Mouse (Mus musculus) myocyte (in vitro differentiated cells): ENCODE data around the gene Praf2.

Source experiments
- E2F4 ChIP-seq: IDR thresholded peaks from one replicate; pipeline ENCODE4 v1.6.1; 2011; ENCODE audit warnings: mild to moderate bottlenecking, control low read depth, moderate library complexity; ENCODE audit not compliant: insufficient read depth
- MAX ChIP-seq: IDR thresholded peaks from one replicate; pipeline ENCODE4 v1.6.1; 2011; ENCODE audit warnings: low read depth, mild to moderate bottlenecking, control low read depth
- MYOD1 ChIP-seq, 3 experiments: IDR thresholded peaks; one replicate each; pipeline ENCODE4 v1.6.1; 2011; ENCODE audit warnings: control low read depth in 2 of 3, low read depth in 2 of 3, mild to moderate bottlenecking in 2 of 3, moderate library complexity in 1 of 3; ENCODE audit not compliant: insufficient read length in 2 of 3, control insufficient read depth in 1 of 3
- MYOG ChIP-seq, 3 experiments: IDR thresholded peaks; one replicate each; pipeline ENCODE4 v1.6.1; 2011; ENCODE audit warnings: control low read depth in 2 of 3, low read depth in 2 of 3, mild to moderate bottlenecking in 2 of 3; ENCODE audit not compliant: insufficient read length in 2 of 3, control insufficient read depth in 1 of 3, insufficient read depth in 1 of 3
- POLR2A ChIP-seq: IDR thresholded peaks from one replicate; pipeline ENCODE4 v1.6.1; 2011; ENCODE audit warnings: low read depth, mild to moderate bottlenecking, control low read depth, moderate library complexity; ENCODE audit not compliant: insufficient read length
- POLR2AphosphoS2 ChIP-seq: IDR thresholded peaks from one replicate; pipeline ENCODE4 v1.6.1; 2011; ENCODE audit warnings: low read depth, control low read depth; ENCODE audit not compliant: insufficient read length
- REST ChIP-seq: IDR thresholded peaks from one replicate; pipeline ENCODE4 v1.6.1; 2011; ENCODE audit warnings: mild to moderate bottlenecking, control low read depth, moderate library complexity; ENCODE audit not compliant: insufficient read depth, insufficient read length
- TCF3 ChIP-seq: IDR thresholded peaks from one replicate; pipeline ENCODE4 v1.6.1; 2011; ENCODE audit warnings: low read depth, control low read depth; ENCODE audit not compliant: insufficient read length
- USF1 ChIP-seq: IDR thresholded peaks from one replicate; pipeline ENCODE4 v1.6.1; 2011; ENCODE audit warnings: low read depth, mild to moderate bottlenecking, control low read depth, moderate library complexity

DNA sequence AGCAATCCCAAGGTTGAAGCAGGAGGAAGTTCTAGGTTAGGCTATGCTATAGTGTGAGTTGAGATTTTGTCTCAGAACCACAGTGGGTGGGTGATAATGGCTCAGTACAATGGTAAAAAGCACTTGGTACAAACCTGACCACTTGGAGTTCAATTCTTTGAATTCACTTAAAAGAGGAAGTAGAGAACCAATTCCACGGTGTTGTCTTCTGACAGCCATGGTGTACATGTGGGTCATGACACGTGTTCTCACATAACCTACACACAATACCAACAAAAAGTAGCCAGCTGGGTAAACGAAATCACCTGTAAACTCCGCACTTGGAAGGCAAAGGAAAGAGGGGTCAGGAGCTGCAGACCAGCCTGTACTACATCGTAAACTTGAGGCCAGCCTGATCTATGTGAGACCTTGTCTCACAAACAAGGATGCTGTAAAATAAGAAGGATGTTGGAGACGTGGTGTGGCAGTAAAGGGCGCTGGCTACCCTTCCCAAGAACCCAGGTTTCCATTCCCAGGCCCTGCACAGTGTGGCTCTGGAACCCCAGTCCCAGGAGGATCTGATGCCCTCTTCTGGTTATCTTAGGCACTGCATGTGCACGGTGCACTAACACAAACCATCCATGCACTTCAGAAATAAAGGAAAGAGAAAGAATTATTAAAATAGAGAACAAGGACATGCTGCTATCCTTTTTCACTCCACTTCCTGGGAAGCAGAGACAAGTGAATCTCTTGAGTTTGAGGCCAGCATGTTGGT lies 48.3 kb downstream of the Praf2 start:
- TF ChIP-seq E2F4 (no peak), POLR2A (no peak), USF1 (no peak), MAX (no peak), POLR2AphosphoS2 (peak; percentile 18), REST (no peak), TCF3 (no peak), MYOG (IDR thresholded peaks at IDR 0.05; ENCODE audit: control insufficient read depth in 1 of 3, insufficient read depth in 1 of 3, insufficient read length in 2 of 3, low read depth in 2 of 3) (no peak), MYOD1 (IDR thresholded peaks at IDR 0.05; ENCODE audit: control insufficient read depth in 1 of 3, insufficient read length in 2 of 3, low read depth in 2 of 3) (no peak)
